Mouse (Mus musculus): Measurements from ENCODE around the gene Cadps. TPM values are rescaled to one million over a fixed set of nuclear protein-coding genes. Genes with fewer than 3 reads are reported as not detected.
"Not testable (repeated sequence)": the region's sequence is repeated elsewhere in the genome, so short reads cannot be mapped to it uniquely, and the experiment has no call there.

The Cadps gene
- polyA plus RNA-seq, 1 experiment from 2014 or later = not detected

DNA sequence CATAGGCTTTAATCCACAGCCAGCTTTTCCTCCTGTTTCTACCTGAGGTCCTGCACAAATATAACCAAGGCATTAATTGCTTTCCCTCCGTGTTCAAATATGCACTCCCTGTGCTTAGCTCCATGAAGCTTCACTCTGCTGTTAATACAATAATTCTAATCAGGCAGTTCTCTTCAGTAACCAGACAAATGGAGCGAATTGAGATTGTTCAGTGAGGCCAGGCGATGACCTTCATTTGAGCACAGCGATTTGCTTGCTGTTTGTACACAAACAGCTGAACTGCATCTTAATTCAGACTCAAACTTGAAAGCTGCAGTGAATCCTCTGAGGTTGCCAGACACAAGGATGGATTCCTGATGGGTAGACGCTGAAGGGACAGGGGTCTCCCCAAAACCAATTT, 239.3 kb downstream of the Cadps start:
- H3K79me2 ChIP-seq (ENCODE audit: inconsistent target) = no peaks in the 10 kb centered on the region
- H3K27ac ChIP-seq = no peak overlapping the region
- H3K36me3 ChIP-seq (ENCODE audit: inconsistent target) = no peaks in the 10 kb centered on the region
- no peak overlapping the region for H3K4me3 ChIP-seq (ENCODE audit: inconsistent target)
- 85% methylated on average over 5 of the region's 5 CpGs for WGBS (ENCODE audit: missing documents)

- H3K79me2 ChIP-seq (ENCODE audit: inconsistent target) = no peaks in the 10 kb centered on the region
- no peaks in the 10 kb centered on the region for H3K36me3 ChIP-seq (ENCODE audit: inconsistent target)
- H3K27ac ChIP-seq = no peak overlapping the region
- WGBS (ENCODE audit: missing documents) = 89% methylated on average over 5 of the region's 5 CpGs
- no peak overlapping the region for H3K4me3 ChIP-seq (ENCODE audit: inconsistent target)
These were observed 241.2 kb downstream of the Cadps start for GRCm38 (mm10) chr14:12581657-12582056.

GRCm38 (mm10) chr14:12580786-12581185, 242.1 kb downstream of the Cadps start:
- WGBS (ENCODE audit: missing documents) = 81% methylated on average over 7 of the region's 7 CpGs
- Histone ChIP-seq H3K4me3 (ENCODE audit: inconsistent target) (no peak overlapping the region), H3K27ac (no peak overlapping the region), H3K79me2 (ENCODE audit: inconsistent target) (no peaks in the 10 kb centered on the region), H3K36me3 (ENCODE audit: inconsistent target) (no peaks in the 10 kb centered on the region)

- H3K27ac ChIP-seq = no peak overlapping the region
- no peaks in the 10 kb centered on the region for H3K36me3 ChIP-seq (ENCODE audit: inconsistent target)
- no peak overlapping the region for H3K4me3 ChIP-seq (ENCODE audit: inconsistent target)
- 42% methylated on average over 1 of the region's 1 CpGs for WGBS (ENCODE audit: missing documents)
- H3K79me2 ChIP-seq (ENCODE audit: inconsistent target) = no peaks in the 10 kb centered on the region
These were observed 244.7 kb downstream of the Cadps start for GRCm38 (mm10) chr14:12578156-12578555.

- Histone ChIP-seq H3K79me2 (ENCODE audit: inconsistent target) (no peaks in the 10 kb centered on the region), H3K4me3 (ENCODE audit: inconsistent target) (no peak overlapping the region), H3K36me3 (ENCODE audit: inconsistent target) (no peaks in the 10 kb centered on the region), H3K27ac (no peak overlapping the region)
- WGBS (ENCODE audit: missing documents) = 29% methylated on average over 2 of the region's 2 CpGs
These were observed 245.3 kb downstream of the Cadps start for GRCm38 (mm10) chr14:12577475-12578140.

DNA sequence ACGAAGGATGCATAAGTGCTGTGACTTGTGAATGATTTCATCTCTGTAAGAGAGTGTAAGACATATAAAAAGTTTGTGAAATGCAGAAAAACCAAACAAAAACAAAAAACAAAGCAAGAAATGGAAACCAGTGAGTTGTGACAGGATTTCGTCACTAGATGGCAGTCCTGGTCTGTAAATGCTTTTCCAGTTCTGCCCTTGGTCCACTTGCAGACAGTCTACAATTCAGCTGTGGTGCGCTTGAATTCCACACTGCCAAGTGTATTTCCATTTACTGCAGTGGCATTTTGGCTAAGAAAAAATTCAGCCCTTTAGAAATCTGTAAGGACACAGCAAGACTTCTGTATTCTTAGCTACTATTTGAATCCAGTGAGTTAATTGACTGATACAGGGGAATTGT, 247.8 kb downstream of the Cadps start:
- H3K27ac ChIP-seq = no peak overlapping the region
- H3K36me3 ChIP-seq (ENCODE audit: inconsistent target) = no peaks in the 10 kb centered on the region
- 33% methylated on average over 3 of the region's 3 CpGs for WGBS (ENCODE audit: missing documents)
- H3K79me2 ChIP-seq (ENCODE audit: inconsistent target) = no peaks in the 10 kb centered on the region
- H3K4me3 ChIP-seq (ENCODE audit: inconsistent target) = no peak overlapping the region

DNA sequence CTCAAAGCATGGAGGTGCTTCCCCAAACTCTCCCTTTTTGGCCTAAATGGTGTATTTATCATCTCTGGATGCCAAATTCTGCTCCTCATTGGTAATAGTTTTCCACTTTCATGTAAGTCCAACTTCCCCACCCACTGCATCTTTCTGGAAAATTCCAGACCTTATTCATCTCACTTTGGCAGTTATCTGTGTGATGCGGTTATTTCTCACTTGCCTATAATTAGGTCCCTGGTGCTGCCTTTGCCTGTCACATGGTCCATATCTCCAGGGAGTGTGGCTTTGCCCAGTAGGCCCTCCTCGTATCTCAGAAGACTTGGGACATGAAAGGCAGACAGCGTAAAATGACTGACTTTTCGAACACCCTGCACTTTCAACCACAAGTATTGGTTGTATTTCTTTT, 248.5 kb downstream of the Cadps start:
- H3K4me3 ChIP-seq (ENCODE audit: inconsistent target) = no peak overlapping the region
- H3K27ac ChIP-seq = no peak overlapping the region
- H3K36me3 ChIP-seq (ENCODE audit: inconsistent target) = no peaks in the 10 kb centered on the region
- WGBS (ENCODE audit: missing documents) = 81% methylated on average over 4 of the region's 4 CpGs
- no peaks in the 10 kb centered on the region for H3K79me2 ChIP-seq (ENCODE audit: inconsistent target)

DNA sequence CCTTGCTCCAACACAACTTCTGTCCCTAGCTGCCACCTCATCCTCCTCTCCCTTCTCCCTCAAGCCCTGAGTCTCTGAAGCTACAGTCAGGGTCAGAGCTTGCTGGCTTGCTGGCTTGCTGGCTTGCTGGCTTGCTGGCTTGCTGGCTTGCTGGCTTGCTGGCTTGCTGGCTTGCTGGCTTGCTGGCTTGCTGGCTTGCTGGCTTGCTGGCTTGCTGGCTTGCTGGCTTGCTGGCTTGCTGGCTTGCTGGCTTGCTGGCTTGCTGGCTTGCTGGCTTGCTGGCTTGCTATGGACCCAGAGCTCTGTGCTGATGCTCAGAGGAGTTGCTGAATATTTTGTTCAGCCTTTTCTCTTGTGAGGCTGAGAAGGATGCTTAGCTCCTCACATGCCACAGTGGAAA, 261.1 kb downstream of the Cadps start:
- H3K36me3 ChIP-seq (ENCODE audit: inconsistent target); H3K79me2 ChIP-seq (ENCODE audit: inconsistent target); H3K27ac ChIP-seq; H3K4me3 ChIP-seq (ENCODE audit: inconsistent target): not testable (repeated sequence)

DNA sequence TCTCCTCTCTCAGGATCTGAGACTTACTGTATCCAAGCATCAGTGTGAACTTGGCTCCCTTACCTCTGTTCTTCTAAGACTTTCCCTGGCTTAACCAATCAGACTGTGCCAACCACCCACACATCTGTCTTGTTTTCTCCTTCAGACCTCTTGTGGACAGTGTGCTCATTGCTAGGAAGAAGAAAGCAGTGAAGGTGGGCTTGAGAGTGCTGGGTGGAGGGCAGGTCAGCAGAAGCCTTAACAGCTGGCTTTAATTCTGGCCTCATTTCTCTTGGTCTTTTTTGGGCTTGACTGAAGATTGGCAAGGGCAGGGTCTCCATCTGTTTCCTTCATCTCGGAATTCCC, 262.7 kb downstream of the Cadps start:
- Histone ChIP-seq H3K36me3 (ENCODE audit: inconsistent target) (no peaks in the 10 kb centered on the region), H3K4me3 (ENCODE audit: inconsistent target) (no peak overlapping the region), H3K79me2 (ENCODE audit: inconsistent target) (no peaks in the 10 kb centered on the region), H3K27ac (no peak overlapping the region)
- WGBS (ENCODE audit: missing documents) = 70% methylated on average over 1 of the region's 1 CpGs

DNA sequence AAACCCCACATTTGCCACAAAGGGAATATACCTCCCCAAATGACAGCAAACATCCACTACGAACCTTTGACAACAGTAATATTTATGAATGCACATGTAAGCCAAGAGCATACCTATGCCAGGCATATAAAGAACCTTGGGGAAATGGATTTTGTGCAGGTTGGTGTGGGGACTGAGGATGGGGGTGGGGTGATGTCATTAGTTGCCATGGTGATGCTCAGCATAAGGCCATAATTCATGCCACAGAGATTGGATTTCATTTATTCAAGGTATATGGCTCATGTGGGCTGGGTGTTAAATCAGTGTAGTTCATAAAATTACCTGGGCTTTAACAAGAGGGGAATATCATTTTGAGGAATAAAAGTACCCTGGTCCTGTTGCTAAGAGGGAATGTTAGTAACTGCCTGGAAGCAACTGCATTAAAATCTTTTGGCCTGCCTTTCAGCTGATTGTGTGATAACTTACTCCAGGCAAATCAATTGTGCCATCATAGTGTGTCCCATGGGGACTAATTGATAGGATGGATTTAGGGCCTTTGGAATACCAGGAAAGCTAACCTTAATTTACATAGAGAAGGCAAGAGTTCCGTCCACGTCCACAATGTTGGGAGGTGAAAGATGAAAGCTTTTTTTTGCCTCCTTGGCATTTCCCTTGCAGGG, 263.2 kb downstream of the Cadps start:
- H3K27ac ChIP-seq = no peak overlapping the region
- no peak overlapping the region for H3K4me3 ChIP-seq (ENCODE audit: inconsistent target)
- H3K36me3 ChIP-seq (ENCODE audit: inconsistent target) = no peaks in the 10 kb centered on the region
- WGBS (ENCODE audit: missing documents) = 97% methylated on average over 3 of the region's 3 CpGs
- no peaks in the 10 kb centered on the region for H3K79me2 ChIP-seq (ENCODE audit: inconsistent target)

- 90% methylated on average over 7 of the region's 7 CpGs for WGBS (ENCODE audit: missing documents)
- H3K4me3 ChIP-seq (ENCODE audit: inconsistent target) = no peak overlapping the region
- H3K36me3 ChIP-seq (ENCODE audit: inconsistent target) = no peaks in the 10 kb centered on the region
- H3K79me2 ChIP-seq (ENCODE audit: inconsistent target) = no peaks in the 10 kb centered on the region
- no peak overlapping the region for H3K27ac ChIP-seq
These were observed 263.8 kb downstream of the Cadps start for GRCm38 (mm10) chr14:12558920-12559573.

DNA sequence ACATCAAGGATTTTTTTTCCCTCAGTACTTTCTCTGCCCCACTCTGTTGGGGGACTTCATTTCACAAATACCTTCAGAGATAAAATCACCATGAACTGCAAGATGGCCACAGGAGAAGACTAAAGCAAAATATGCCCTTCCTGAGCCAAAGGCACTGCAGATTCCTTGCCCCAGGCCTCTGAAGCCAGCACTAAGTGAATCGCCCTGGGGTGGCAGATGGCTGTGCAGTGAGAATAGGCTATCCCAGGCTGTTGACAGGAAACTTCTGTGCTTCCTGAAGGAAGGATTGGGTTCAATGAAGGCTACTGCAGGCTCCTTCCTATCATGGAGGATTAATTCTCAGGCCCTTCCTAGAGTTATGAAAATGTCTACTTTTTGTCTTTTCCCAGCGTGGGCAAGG, 268.4 kb downstream of the Cadps start:
- 65% methylated on average over 2 of the region's 2 CpGs for WGBS (ENCODE audit: missing documents)
- Histone ChIP-seq H3K36me3 (ENCODE audit: inconsistent target) (no peaks in the 10 kb centered on the region), H3K27ac (no peak overlapping the region), H3K4me3 (ENCODE audit: inconsistent target) (no peak overlapping the region), H3K79me2 (ENCODE audit: inconsistent target) (no peaks in the 10 kb centered on the region)

- Histone ChIP-seq H3K4me3 (ENCODE audit: inconsistent target) (no peak overlapping the region), H3K27ac (no peak overlapping the region), H3K79me2 (ENCODE audit: inconsistent target) (no peaks in the 10 kb centered on the region), H3K36me3 (ENCODE audit: inconsistent target) (no peaks in the 10 kb centered on the region)
- 57% methylated on average over 6 of the region's 6 CpGs for WGBS (ENCODE audit: missing documents)
These were observed 271.5 kb downstream of the Cadps start for GRCm38 (mm10) chr14:12551353-12551752.

DNA sequence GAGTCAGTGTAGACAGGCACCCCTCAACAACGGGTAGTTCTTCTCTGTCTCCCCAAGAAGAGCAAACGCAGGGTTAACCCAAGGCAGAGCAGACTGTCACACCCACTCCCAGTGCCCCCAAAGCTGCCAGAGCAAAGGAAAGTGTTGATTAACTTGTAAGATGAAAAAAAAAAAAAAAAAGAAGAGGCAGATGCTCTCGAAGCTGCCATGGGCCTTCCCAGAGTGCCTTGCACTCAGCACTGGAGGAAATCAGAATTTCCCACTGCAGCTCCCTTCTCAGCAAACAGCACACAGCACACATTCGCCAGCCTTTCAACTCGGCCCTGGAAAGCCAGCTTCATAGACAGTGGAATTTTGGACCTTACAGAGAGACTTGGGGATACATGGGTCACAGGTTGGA, 271.9 kb downstream of the Cadps start:
- no peak overlapping the region for H3K27ac ChIP-seq
- WGBS (ENCODE audit: missing documents) = 66% methylated on average over 5 of the region's 5 CpGs
- no peaks in the 10 kb centered on the region for H3K36me3 ChIP-seq (ENCODE audit: inconsistent target)
- H3K4me3 ChIP-seq (ENCODE audit: inconsistent target) = no peak overlapping the region
- no peaks in the 10 kb centered on the region for H3K79me2 ChIP-seq (ENCODE audit: inconsistent target)

GRCm38 (mm10) chr14:12549290-12549689, 273.6 kb downstream of the Cadps start:
- no peaks in the 10 kb centered on the region for H3K36me3 ChIP-seq (ENCODE audit: inconsistent target)
- H3K79me2 ChIP-seq (ENCODE audit: inconsistent target) = no peaks in the 10 kb centered on the region
- H3K4me3 ChIP-seq (ENCODE audit: inconsistent target) = no peak overlapping the region
- no peak overlapping the region for H3K27ac ChIP-seq

Measured in macrophage (primary cell).